Comparison of ENCODE assay signal across 8 mouse cellular contexts in genomic region chr17:46712442-46712841, GRCm38 (mm10). TPM values are rescaled to one million over a fixed set of nuclear protein-coding genes. Genes with fewer than 3 reads are reported as not detected.
DNase-seq lines count a peak whose midpoint lies in the region; ATAC-seq and TF ChIP-seq lines count a peak whose summit lies in the region.

No protein-coding gene starts in this region.

- H3K27ac ChIP-seq in liver, adult 2 months (replicated peaks; ENCODE audit: insufficient read depth, low read depth, low read length), result peak overlapping the region; percentile 60
- H3K27ac ChIP-seq in intestine, embryonic 14.5 days (ENCODE audit: low read depth), result no peak overlapping the region
- H3K27ac ChIP-seq in neural tube, embryonic 13.5 days (replicated peaks), result no peak overlapping the region

- peaks cover 13% of the 10 kb centered on the region for H3K79me2 ChIP-seq in liver, adult 2 months (ENCODE audit: control insufficient read depth, insufficient read depth, low read length)

- H3K27me3 ChIP-seq in liver, adult 2 months (ENCODE audit: control insufficient read depth, insufficient read depth, low read length), result no peaks in the 10 kb centered on the region
- no peaks in the 10 kb centered on the region for H3K27me3 ChIP-seq in intestine, embryonic 14.5 days (replicated peaks; ENCODE audit: control insufficient read depth, insufficient read depth, low read length)
- no peaks in the 10 kb centered on the region for H3K27me3 ChIP-seq in neural tube, embryonic 13.5 days

- H3K36me3 ChIP-seq in liver, adult 2 months (ENCODE audit: control insufficient read depth, insufficient read depth, low read length), result peaks cover 15% of the 10 kb centered on the region; the same call in 1 of the 2 replicates
- peaks cover 30% of the 10 kb centered on the region for H3K36me3 ChIP-seq in intestine, embryonic 14.5 days (ENCODE audit: control insufficient read depth, insufficient read depth, low read length)
- peaks cover 36% of the 10 kb centered on the region for H3K36me3 ChIP-seq in neural tube, embryonic 13.5 days

- TF ChIP-seq POLR2A in liver, adult 2 months (IDR thresholded peaks at IDR 0.05; ENCODE audit: extremely low read depth, insufficient read depth, low read length), result no peak

- peak; percentile 36 for DNase-seq in liver, adult 2 months (ENCODE audit: extremely low read depth, low read depth, low spot score)
- DNase-seq in liver, result no peak
- no peak for DNase-seq in intestine, embryonic 14.5 days (ENCODE audit: low spot score)
- DNase-seq in adrenal gland, postnatal 4 days (ENCODE audit: low spot score in 2 of 2), result no peak
- DNase-seq in spleen, adult 18-20 months, result no peak

- H3K4me2 ChIP-seq in intestine, embryonic 14.5 days (ENCODE audit: low read length), result peak overlapping the region; percentile 97
- H3K4me2 ChIP-seq in neural tube, embryonic 13.5 days, result peak overlapping the region; percentile 100

- peaks cover 9% of the 10 kb centered on the region for H3K4me1 ChIP-seq in liver, adult 2 months (ENCODE audit: control insufficient read depth, insufficient read depth, low read length)
- peaks cover 11% of the 10 kb centered on the region; the same call in 1 of the 2 replicates for H3K4me1 ChIP-seq in intestine, embryonic 14.5 days (replicated peaks; ENCODE audit: control insufficient read depth, insufficient read depth, low read length)
- peaks cover 21% of the 10 kb centered on the region for H3K4me1 ChIP-seq in neural tube, embryonic 13.5 days (replicated peaks)

- peak; percentile 17; the same call in 1 of the 2 replicates for ATAC-seq in common myeloid progenitor, adult 5-6 weeks (replicated peaks; ENCODE audit: low read depth, poor library complexity, severe bottlenecking)
- no peak for ATAC-seq in intestine, embryonic 14.5 days (replicated peaks; ENCODE audit: low FRiP score, low TSS enrichment, low read depth)
- no peak for ATAC-seq in neural tube, embryonic 13.5 days (ENCODE audit: low read depth)
- ATAC-seq in granulocyte monocyte progenitor cell, adult 5-6 weeks (replicated peaks; ENCODE audit: poor library complexity, severe bottlenecking), result no peak

- H3K9ac ChIP-seq in liver, adult 2 months (ENCODE audit: low read depth, low read length), result peak overlapping the region; percentile 99
- H3K9ac ChIP-seq in intestine, embryonic 14.5 days (ENCODE audit: low read length), result peak overlapping the region; percentile 88
- peak overlapping the region; percentile 95 for H3K9ac ChIP-seq in neural tube, embryonic 13.5 days

- H3K4me3 ChIP-seq in liver, adult 2 months (ENCODE audit: insufficient read depth, low read depth, low read length), result peak overlapping the region; percentile 97
- H3K4me3 ChIP-seq in intestine, embryonic 14.5 days (ENCODE audit: low read depth, low read length), result peak overlapping the region; percentile 72
- peak overlapping the region; percentile 99 for H3K4me3 ChIP-seq in neural tube, embryonic 13.5 days

- 16% methylated on average over 7 of the region's 7 CpGs for WGBS in liver, adult 2 months
- WGBS in intestine, embryonic 14.5 days, result 69% methylated on average over 7 of the region's 7 CpGs
- WGBS in neural tube, embryonic 13.5 days, result 85% methylated on average over 7 of the region's 7 CpGs

- no peaks in the 10 kb centered on the region for H3K9me3 ChIP-seq in intestine, embryonic 14.5 days (ENCODE audit: control insufficient read depth, low read length)
- H3K9me3 ChIP-seq in neural tube, embryonic 13.5 days, result no peaks in the 10 kb centered on the region

- no peak for TF ChIP-seq CTCF in liver, adult 2 months (IDR thresholded peaks at IDR 0.05; ENCODE audit: low read depth, low read length)

RNA-seq across cellular contexts. Expression of gene Pex6, which starts 1.2 kb away (rescaled TPM):
- total RNA-seq in liver, adult 2 months (2014; rRNA removed), result 39.5 and 46.4 TPM in 2 replicates
- polyA plus RNA-seq in liver, adult 2 months (2012; rRNA removed), result 94.8 and 104 TPM in 2 replicates
- 10.3 and 17.7 TPM in 2 replicates for total RNA-seq in common myeloid progenitor, adult 5-6 weeks (2017)
- polyA plus RNA-seq in intestine, embryonic 14.5 days (2014; fragmentation: Nextera tagmentation; extraction: Ambion mirVana), result 18.3 and 20.8 TPM in 2 replicates
- 23.2 and 24.8 TPM in 2 replicates for polyA plus RNA-seq in neural tube, embryonic 13.5 days (2015; fragmentation: Nextera tagmentation; extraction: Ambion mirVana)
- total RNA-seq in granulocyte monocyte progenitor cell, adult 5-6 weeks (2014; fragmentation: Nextera tagmentation), result 9.7 and 22.9 TPM in 2 replicates
- 11.3 and 13.2 TPM in 2 replicates for total RNA-seq in granulocyte monocyte progenitor cell, adult 5-6 weeks (2017)
- 10 to 100 TPM; 49.1 to 49.4 TPM for total RNA-seq in adrenal gland, postnatal 4 days (2021)

RNA-seq across cellular contexts. Expression of gene Ppp2r5d, which starts 7.5 kb away (rescaled TPM):
- 13.6 and 14.8 TPM in 2 replicates for total RNA-seq in liver, adult 2 months (2014; rRNA removed)
- polyA plus RNA-seq in liver, adult 2 months (2012; rRNA removed), result 22.8 and 24.0 TPM in 2 replicates
- total RNA-seq in common myeloid progenitor, adult 5-6 weeks (2017), result 41.7 and 45.4 TPM in 2 replicates
- 85.6 and 88.5 TPM in 2 replicates for polyA plus RNA-seq in intestine, embryonic 14.5 days (2014; fragmentation: Nextera tagmentation; extraction: Ambion mirVana)
- polyA plus RNA-seq in neural tube, embryonic 13.5 days (2015; fragmentation: Nextera tagmentation; extraction: Ambion mirVana), result 78.7 and 81.6 TPM in 2 replicates
- total RNA-seq in granulocyte monocyte progenitor cell, adult 5-6 weeks (2014; fragmentation: Nextera tagmentation), result 48.7 and 49.3 TPM in 2 replicates
- total RNA-seq in granulocyte monocyte progenitor cell, adult 5-6 weeks (2017), result 45.9 and 57.1 TPM in 2 replicates
- total RNA-seq in adrenal gland, postnatal 4 days (2021), result 10 to 100 TPM; 57.7 to 60.1 TPM

RNA-seq across cellular contexts. Expression of gene Gnmt, which starts 16.5 kb away (rescaled TPM):
- 3,482 and 4,252 TPM in 2 replicates for total RNA-seq in liver, adult 2 months (2014; rRNA removed)
- 4,950 and 5,107 TPM in 2 replicates for polyA plus RNA-seq in liver, adult 2 months (2012; rRNA removed)
- not detected in 2 replicates for total RNA-seq in common myeloid progenitor, adult 5-6 weeks (2017)
- 0.23 and 1.5 TPM in 2 replicates for polyA plus RNA-seq in intestine, embryonic 14.5 days (2014; fragmentation: Nextera tagmentation; extraction: Ambion mirVana)
- polyA plus RNA-seq in neural tube, embryonic 13.5 days (2015; fragmentation: Nextera tagmentation; extraction: Ambion mirVana), result 1.1 and 1.8 TPM in 2 replicates
- total RNA-seq in granulocyte monocyte progenitor cell, adult 5-6 weeks (2014; fragmentation: Nextera tagmentation), result 1.1 TPM in 1 of 2 replicates, not detected in the other
- total RNA-seq in granulocyte monocyte progenitor cell, adult 5-6 weeks (2017), result 1.0 TPM in 1 of 2 replicates, not detected in the other
- total RNA-seq in adrenal gland, postnatal 4 days (2021), result 10 to 100 TPM in 1 of 2 experiments, 1 to 10 TPM in 1; 1.8 to 15.4 TPM

RNA-seq across cellular contexts. Expression of gene Klhdc3, which starts 31.7 kb away (rescaled TPM):
- total RNA-seq in liver, adult 2 months (2014; rRNA removed), result 23.9 and 44.0 TPM in 2 replicates
- 68.8 and 74.6 TPM in 2 replicates for polyA plus RNA-seq in liver, adult 2 months (2012; rRNA removed)
- total RNA-seq in common myeloid progenitor, adult 5-6 weeks (2017), result 29.1 and 37.0 TPM in 2 replicates
- 109 and 110 TPM in 2 replicates for polyA plus RNA-seq in intestine, embryonic 14.5 days (2014; fragmentation: Nextera tagmentation; extraction: Ambion mirVana)
- polyA plus RNA-seq in neural tube, embryonic 13.5 days (2015; fragmentation: Nextera tagmentation; extraction: Ambion mirVana), result 154 and 155 TPM in 2 replicates
- 62.5 and 77.9 TPM in 2 replicates for total RNA-seq in granulocyte monocyte progenitor cell, adult 5-6 weeks (2014; fragmentation: Nextera tagmentation)
- total RNA-seq in granulocyte monocyte progenitor cell, adult 5-6 weeks (2017), result 26.8 and 30.9 TPM in 2 replicates
- total RNA-seq in adrenal gland, postnatal 4 days (2021), result 100 to 1,000 TPM; 102 to 107 TPM

RNA-seq across cellular contexts. Expression of gene Mea1, which starts 33.8 kb away (rescaled TPM):
- total RNA-seq in liver, adult 2 months (2014; rRNA removed), result 52.4 and 60.4 TPM in 2 replicates
- polyA plus RNA-seq in liver, adult 2 months (2012; rRNA removed), result 55.2 and 65.9 TPM in 2 replicates
- total RNA-seq in common myeloid progenitor, adult 5-6 weeks (2017), result 63.6 and 86.9 TPM in 2 replicates
- 156 and 161 TPM in 2 replicates for polyA plus RNA-seq in intestine, embryonic 14.5 days (2014; fragmentation: Nextera tagmentation; extraction: Ambion mirVana)
- 233 and 260 TPM in 2 replicates for polyA plus RNA-seq in neural tube, embryonic 13.5 days (2015; fragmentation: Nextera tagmentation; extraction: Ambion mirVana)
- total RNA-seq in granulocyte monocyte progenitor cell, adult 5-6 weeks (2014; fragmentation: Nextera tagmentation), result 56.5 and 76.8 TPM in 2 replicates
- total RNA-seq in granulocyte monocyte progenitor cell, adult 5-6 weeks (2017), result 73.8 and 82.4 TPM in 2 replicates
- 10 to 100 TPM; 83.2 to 87.1 TPM for total RNA-seq in adrenal gland, postnatal 4 days (2021)

Comparison
In these comparisons a context has a peak if more than half of its experiments do, and no peak if none do; other contexts are left out.
1. RNA of gene Gnmt, which starts 16.5 kb away (total RNA-seq): 3,482 to 4,252 TPM in liver, adult 2 months; 1.8 to 15.4 TPM in adrenal gland, postnatal 4 days, not detected in common myeloid progenitor, adult 5-6 weeks and 1.0 to 1.1 TPM in granulocyte monocyte progenitor cell, adult 5-6 weeks; every median in the first group is over 100 times any median in the second.
2. Peak in every context shown above with its lines, with median percentiles within 50 percentile points of each other: H3K4me3 ChIP-seq and H3K9ac ChIP-seq.